Mouse (Mus musculus): ENCODE measurements at regions not wholly inside any gene's neighbourhood (a gene's known extent, or its start where the extent isn't known, plus 50 kb on each side); places are given as distances from the start of the nearest gene placed in this dataset.

- DNase-seq (ENCODE audit: low spot score in 2 of 2), result no peak
Measured at GRCm38 (mm10) chr3:51082831-51083575, 141.2 kb upstream of the Noct start.

GRCm38 (mm10) chr3:51083583-51083982, 140.7 kb upstream of the Noct start:
- no peak for DNase-seq (ENCODE audit: low spot score in 2 of 2)

GRCm38 (mm10) chr3:51086441-51086849, 137.8 kb upstream of the Noct start:
- no peak for DNase-seq (ENCODE audit: low spot score in 2 of 2)

GRCm38 (mm10) chr3:51087076-51087475, 137.2 kb upstream of the Noct start:
- DNase-seq (ENCODE audit: low spot score in 2 of 2), result no peak

- DNase-seq (ENCODE audit: low spot score in 2 of 2), result no peak
Measured at GRCm38 (mm10) chr3:51089036-51089669, 135.1 kb upstream of the Noct start.

GRCm38 (mm10) chr3:51091478-51091877, 132.8 kb upstream of the Noct start:
- DNase-seq (ENCODE audit: low spot score in 2 of 2), result peak in 1 of 2 experiments; percentile 18

GRCm38 (mm10) chr3:51092079-51093028, 131.9 kb upstream of the Noct start:
- no peak for DNase-seq (ENCODE audit: low spot score in 2 of 2)

- no peak for DNase-seq (ENCODE audit: low spot score in 2 of 2)
Measured at GRCm38 (mm10) chr3:51095847-51096447, 128.3 kb upstream of the Noct start.

- no peak for DNase-seq (ENCODE audit: low spot score in 2 of 2)
Measured at GRCm38 (mm10) chr3:51096545-51096944, 127.7 kb upstream of the Noct start.

GRCm38 (mm10) chr3:51097362-51097761, 126.9 kb upstream of the Noct start:
- no peak for DNase-seq (ENCODE audit: low spot score in 2 of 2)

- DNase-seq (ENCODE audit: low spot score in 2 of 2), result no peak
Measured at GRCm38 (mm10) chr3:51099966-51100365, 124.3 kb upstream of the Noct start.

- no peak for DNase-seq (ENCODE audit: low spot score in 2 of 2)
Measured at GRCm38 (mm10) chr3:51108639-51109202, 115.5 kb upstream of the Noct start.

GRCm38 (mm10) chr3:51111241-51111640, 113.0 kb upstream of the Noct start:
- no peak for DNase-seq (ENCODE audit: low spot score in 2 of 2)

- DNase-seq (ENCODE audit: low spot score in 2 of 2), result no peak
Measured at GRCm38 (mm10) chr3:51112351-51112750, 111.9 kb upstream of the Noct start.

- DNase-seq (ENCODE audit: low spot score in 2 of 2), result no peak
Measured at GRCm38 (mm10) chr3:51115921-51116320, 108.3 kb upstream of the Noct start.

- DNase-seq (ENCODE audit: low spot score in 2 of 2), result no peak
Measured at GRCm38 (mm10) chr3:51118706-51119105, 105.5 kb upstream of the Noct start.

GRCm38 (mm10) chr3:51120522-51120921, 103.7 kb upstream of the Noct start:
- no peak for DNase-seq (ENCODE audit: low spot score in 2 of 2)

- DNase-seq (ENCODE audit: low spot score in 2 of 2), result peak in 1 of 2 experiments; percentile 19
Measured at GRCm38 (mm10) chr3:51121703-51122540, 102.3 kb upstream of the Noct start.

- DNase-seq (ENCODE audit: low spot score in 2 of 2), result no peak
Measured at GRCm38 (mm10) chr3:51122541-51122935, 101.7 kb upstream of the Noct start.

GRCm38 (mm10) chr3:51127875-51128274, 96.4 kb upstream of the Noct start:
- no peak for DNase-seq (ENCODE audit: low spot score in 2 of 2)
